Mouse (Mus musculus): ENCODE measurements around the gene Macrod2.
"Not testable (repeated sequence)": the region's sequence is repeated elsewhere in the genome, so short reads cannot be mapped to it uniquely, and the experiment has no call there.

Gene Macrod2

GRCm38 (mm10) chr2:140698585-140698984, 303.5 kb downstream of the Macrod2 start:
- DNase-seq (ENCODE audit: low read depth, low spot score): no peak

GRCm38 (mm10) chr2:140703377-140703776, 308.3 kb downstream of the Macrod2 start:
- no peak for DNase-seq (ENCODE audit: low read depth, low spot score)

DNA sequence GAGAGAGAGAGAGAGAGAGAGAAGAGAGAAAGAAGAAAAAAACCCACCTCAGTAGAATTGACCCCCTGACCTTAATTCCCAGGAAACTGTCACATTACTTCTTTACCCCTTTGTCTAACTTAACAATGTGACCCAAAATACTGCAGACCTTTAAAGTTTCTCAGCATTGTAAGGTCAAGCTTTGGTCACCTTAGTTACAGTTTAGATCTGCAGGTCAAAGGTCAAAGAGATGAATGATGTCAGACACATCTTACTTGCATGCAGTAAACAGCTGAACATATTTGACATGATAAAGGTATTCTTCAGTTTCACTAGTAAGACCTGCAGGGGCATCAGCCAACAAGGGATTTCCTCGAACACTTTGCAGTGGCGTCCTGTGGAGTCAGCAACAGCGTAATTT, 309.0 kb downstream of the Macrod2 start:
- peak; percentile 45 for DNase-seq (ENCODE audit: low read depth, low spot score)

- peak; percentile 35 for DNase-seq (ENCODE audit: low read depth, low spot score)
Measured at GRCm38 (mm10) chr2:140705278-140705677, 310.2 kb downstream of the Macrod2 start.

- no peak for DNase-seq (ENCODE audit: low read depth, low spot score)
Measured at GRCm38 (mm10) chr2:140707550-140707949, 312.4 kb downstream of the Macrod2 start.

- DNase-seq (ENCODE audit: low read depth, low spot score): no peak
Measured at GRCm38 (mm10) chr2:140715822-140716221, 320.7 kb downstream of the Macrod2 start.

DNA sequence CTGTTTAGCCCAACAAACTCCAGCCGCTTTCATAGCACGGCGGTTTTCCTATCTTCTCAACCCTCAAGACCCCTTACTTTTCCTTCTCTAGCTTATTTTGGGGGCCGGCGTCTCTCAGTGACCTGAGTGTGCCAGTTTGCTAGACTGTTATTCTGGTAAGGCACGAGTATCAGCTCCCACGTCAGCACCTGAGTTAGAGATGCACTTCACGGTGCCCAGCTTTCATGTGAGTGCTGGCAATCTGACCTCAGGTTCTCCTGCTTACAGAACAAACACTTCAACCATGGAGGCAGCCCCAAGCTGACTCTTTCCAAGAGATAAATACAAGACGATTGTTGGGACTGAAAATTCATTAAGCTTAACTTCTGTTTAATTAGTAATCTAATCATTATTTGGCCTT, 322.3 kb downstream of the Macrod2 start:
- DNase-seq (ENCODE audit: low read depth, low spot score): no peak

GRCm38 (mm10) chr2:140732616-140733183, 337.6 kb downstream of the Macrod2 start:
- no peak for DNase-seq (ENCODE audit: low read depth, low spot score)

DNA sequence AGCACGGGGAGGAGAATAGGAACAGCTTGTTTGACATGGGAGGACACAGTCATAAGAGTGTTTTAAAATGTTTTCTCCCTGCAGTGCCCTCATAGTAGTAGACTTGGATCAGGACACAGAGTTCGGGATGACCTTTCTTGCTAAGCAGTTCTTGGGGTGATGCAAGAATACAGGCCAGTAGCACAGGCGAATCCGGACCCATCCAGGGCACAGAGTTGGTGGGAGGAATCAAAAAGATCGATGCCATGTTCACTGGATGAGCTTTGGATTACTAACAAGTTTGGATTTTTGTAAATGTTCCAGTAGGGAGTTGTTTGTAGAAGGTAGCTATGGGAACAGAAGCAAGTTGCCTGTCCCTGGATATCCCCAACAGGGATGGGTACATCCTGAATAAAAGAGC, 345.4 kb downstream of the Macrod2 start:
- no peak for DNase-seq (ENCODE audit: low read depth, low spot score)

DNA sequence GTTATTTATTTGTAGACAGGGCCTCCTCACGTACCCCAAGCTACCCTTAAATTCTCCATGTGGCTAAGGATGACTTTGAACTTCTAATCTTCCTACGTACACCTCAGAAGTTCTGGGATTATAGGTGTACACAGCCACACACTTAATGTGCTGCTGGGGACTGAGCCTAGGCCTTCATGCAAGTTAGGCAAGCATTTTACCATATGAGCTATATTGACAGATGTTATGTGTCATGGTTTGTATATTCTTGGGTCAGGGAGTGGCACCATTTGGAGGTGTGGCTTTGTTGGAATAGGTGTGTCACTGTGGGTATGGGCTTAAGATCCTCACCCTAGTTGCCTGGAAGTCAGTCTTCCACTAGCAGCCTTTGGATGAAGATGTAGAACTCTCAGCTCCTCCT, 347.8 kb downstream of the Macrod2 start:
- DNase-seq (ENCODE audit: low read depth, low spot score): not testable (repeated sequence)

DNA sequence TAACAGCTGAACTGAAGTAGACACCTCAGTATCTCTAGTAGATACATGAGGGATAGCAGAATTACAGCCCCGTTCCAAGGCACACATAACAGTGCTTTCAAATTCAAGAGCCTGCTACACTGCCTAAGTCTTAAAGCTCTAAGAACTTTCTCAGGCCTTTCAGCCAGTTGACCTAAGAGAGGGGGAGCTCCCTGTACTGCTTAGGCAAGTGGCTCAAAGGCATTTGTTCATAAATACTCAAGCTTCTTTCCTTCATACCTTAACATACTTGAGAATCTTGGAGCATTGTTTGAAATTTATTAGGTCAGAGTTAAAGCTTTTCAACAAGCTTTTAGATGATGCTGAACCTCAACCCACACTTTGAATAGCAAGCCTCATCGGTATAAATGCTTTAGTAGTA, 363.8 kb downstream of the Macrod2 start:
- DNase-seq (ENCODE audit: low read depth, low spot score): no peak

DNA sequence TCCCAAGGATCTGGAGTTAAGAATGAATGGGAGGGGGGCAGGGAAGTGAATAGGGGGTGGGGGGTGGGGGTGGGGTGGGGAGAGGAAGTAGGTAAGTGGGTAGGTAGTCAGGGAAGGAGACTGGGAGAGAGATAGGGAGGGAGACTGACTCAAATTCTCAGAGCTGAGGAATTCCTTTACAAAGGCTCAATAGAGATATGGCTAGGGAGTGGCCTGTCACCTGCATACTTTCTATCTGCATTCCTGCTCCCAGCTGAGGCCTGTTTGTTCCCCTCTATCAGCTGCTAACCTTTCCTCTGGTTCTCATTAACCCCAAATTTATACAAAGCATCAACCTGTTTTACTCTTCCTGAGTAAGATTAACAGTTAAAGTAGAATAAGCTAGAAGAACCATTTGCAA, 364.6 kb downstream of the Macrod2 start:
- no peak for DNase-seq (ENCODE audit: low read depth, low spot score)

GRCm38 (mm10) chr2:140760137-140760536, 365.0 kb downstream of the Macrod2 start:
- DNase-seq (ENCODE audit: low read depth, low spot score): no peak

DNA sequence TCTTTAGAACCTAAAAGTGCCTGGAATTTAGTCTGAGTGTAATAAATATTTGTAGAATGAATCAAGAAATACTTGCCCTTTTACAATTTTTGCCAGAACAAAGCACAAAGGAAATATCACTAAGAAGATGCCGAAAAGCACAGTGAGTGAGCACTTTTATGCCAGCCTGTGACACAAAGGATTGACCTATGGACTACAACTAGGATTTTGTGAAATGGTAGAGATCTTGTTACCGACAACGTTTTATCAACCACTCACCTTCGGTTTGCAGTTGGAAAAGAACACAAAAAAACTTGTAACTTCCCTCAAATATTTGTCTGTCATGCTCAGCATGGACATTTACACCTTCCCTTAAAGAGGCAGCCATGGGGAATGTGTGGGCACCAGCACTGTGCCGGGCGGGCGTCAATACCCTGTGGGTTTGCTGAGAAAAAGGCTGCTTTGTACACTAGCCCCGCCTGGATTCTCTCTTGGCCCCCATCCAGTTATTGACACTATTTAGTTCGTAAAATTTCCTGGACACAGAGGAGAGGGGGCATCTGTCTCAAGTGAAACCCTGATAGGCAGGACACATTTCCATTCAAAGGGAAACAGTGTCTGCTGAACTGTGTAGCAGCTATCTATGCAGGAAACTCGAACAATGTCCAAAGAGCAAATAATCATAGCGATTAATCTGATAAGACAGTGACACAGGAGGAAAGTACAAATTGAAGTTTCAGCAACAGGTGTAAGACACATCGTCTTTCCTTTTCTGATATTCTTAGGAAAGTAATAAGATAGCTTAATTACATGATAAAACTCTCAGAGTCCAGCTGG, 368.2 kb downstream of the Macrod2 start:
- no peak for DNase-seq (ENCODE audit: low read depth, low spot score)

DNA sequence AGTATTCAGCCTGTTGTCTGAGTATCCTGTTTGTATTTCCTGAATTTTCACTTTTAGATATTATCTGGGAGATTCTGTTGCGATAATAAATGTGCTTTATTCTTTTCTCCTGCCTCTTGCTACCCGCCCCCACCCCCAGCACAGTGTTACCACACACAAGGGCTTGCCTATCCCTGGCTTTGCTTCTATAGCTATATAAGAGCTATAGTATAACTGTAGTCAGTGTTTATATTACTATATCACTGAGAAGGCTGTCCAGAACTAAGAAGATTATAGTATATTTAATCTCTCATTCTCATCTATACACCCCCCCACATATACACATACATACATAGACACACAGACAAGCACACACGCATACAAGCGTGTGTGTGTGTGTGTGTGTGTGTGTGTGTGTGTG, 374.4 kb downstream of the Macrod2 start:
- DNase-seq (ENCODE audit: low read depth, low spot score): no peak

DNA sequence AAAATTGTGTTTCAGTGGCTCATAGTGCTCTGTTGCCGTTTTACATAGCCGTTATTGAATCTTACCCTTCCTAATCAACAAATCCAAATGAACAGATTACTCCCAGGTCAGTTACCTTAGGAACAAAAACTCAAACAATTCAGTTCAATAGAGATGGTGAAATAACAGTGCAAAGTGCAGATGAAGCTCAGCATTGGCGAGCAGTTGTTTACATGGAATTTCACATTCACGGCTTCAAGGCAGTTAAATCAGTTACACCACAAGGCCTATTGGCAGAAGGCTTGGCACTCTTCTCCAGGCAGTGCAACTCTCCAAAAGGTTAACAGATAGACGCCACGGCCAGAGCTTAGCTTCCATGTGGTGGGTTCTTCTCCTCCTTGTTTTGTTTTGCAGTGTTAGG, 377.7 kb downstream of the Macrod2 start:
- no peak for DNase-seq (ENCODE audit: low read depth, low spot score)

GRCm38 (mm10) chr2:140773456-140773855, 378.3 kb downstream of the Macrod2 start:
- DNase-seq (ENCODE audit: low read depth, low spot score): no peak

DNA sequence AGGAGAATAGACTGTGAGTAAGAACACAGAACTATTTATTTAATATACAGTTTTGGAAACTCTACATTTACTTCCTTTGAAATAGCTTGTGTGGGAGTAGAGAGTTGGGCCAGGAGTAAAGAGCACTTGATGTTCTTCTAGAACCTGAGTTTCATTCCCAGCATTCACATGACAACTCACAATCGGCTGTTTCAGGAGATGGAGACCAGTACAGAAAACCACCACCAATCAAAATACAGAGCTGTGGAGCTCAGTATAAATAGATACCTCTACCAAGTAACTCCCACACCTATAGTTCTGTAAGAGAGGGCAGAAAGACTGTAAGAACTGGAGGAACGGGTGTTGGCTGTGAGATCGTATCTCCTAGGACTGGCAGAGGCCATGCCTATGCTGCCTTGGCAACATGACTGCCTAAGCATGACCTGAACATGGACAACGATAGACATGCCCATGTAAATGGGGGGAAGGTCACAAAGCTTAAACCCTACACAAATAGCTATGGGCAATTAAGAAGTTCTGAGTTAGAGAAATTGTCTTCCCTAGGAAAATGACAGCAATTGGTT, 379.8 kb downstream of the Macrod2 start:
- DNase-seq (ENCODE audit: low read depth, low spot score): no peak

- no peak for DNase-seq (ENCODE audit: low read depth, low spot score)
Measured at GRCm38 (mm10) chr2:140775448-140776101, 380.5 kb downstream of the Macrod2 start.

DNA sequence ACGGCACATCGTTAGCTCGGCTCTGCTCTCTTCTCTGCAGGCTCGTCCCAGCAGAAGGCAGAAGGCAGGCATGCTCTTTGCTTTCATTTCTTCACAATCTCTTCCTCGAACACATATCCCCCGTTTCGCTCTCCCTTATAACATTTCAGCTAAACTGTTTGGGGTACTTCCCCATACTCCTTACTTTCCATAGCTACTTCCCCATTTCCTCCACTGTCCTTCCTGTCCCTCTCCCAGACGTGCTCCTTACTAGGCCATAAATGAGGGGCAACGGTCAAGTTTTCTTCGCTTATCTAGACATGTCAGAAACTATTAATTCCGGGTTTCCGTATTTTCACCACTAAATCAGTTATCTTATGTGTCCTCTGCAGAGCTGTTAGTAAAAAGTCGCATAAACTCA, 383.1 kb downstream of the Macrod2 start:
- no peak for DNase-seq (ENCODE audit: low read depth, low spot score)

- DNase-seq (ENCODE audit: low read depth, low spot score): no peak
Measured at GRCm38 (mm10) chr2:140783041-140783440, 387.9 kb downstream of the Macrod2 start.

GRCm38 (mm10) chr2:140784626-140785025, 389.5 kb downstream of the Macrod2 start:
- DNase-seq (ENCODE audit: low read depth, low spot score): no peak

DNA sequence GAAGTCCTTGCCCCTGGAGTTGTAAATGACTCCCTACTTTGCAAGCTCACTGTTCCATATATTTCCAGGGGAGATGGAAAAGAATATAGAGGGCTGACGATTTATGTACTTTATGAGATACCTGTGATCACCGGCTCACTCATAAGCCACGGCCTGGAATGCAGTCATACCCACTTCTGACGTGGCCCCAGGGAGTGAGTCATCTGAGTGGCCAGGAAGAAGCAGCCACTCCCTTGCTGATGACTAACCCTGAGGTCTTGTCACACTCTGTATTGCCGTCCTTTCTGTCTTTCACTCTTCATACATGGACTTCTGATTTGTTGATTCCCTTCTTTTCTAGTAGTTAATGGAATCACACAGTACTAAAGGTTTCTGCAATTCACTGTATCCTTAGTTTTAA, 395.3 kb downstream of the Macrod2 start:
- no peak for DNase-seq (ENCODE audit: low read depth, low spot score)

Data from mesoderm, embryonic 11.5 days (tissue).